Mouse (Mus musculus): ENCODE data around the gene C530008M17Rik. TPM values are rescaled to one million over a fixed set of nuclear protein-coding genes. Genes with fewer than 3 reads are reported as not detected.

C530008M17Rik gene
- polyA plus RNA-seq, 1 experiment: 88.0 TPM

DNA sequence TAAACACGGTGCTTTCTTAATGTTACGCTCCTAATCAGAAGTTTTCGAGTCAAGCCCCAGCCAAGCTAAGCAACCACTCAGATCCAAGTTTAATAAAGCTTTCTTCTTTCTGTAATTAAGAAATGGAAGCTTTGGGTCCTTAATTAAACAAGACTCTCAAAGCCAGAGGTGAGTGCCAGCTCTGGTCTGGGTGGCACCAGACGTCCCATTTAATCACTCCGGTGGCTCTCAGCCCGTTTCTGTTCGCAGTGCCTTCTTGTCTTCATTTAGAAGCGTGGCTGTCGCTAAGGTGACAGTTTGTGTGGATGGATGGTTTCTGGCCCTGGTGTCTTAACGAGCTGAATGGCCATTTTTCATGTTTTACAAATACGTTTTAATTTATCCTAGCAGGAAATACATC lies 158.7 kb downstream of the C530008M17Rik start:
- no peak for TF ChIP-seq GATA1 (IDR thresholded peaks at IDR 0.05; ENCODE audit: low read length)

- no peak for TF ChIP-seq GATA1 (IDR thresholded peaks at IDR 0.05; ENCODE audit: low read length)
Measured at GRCm38 (mm10) chr5:76815786-76816455, 159.6 kb downstream of the C530008M17Rik start.

- no peak for TF ChIP-seq GATA1 (IDR thresholded peaks at IDR 0.05; ENCODE audit: low read length)
Measured at GRCm38 (mm10) chr5:76816748-76817147, 160.4 kb downstream of the C530008M17Rik start.

- no peak for TF ChIP-seq GATA1 (IDR thresholded peaks at IDR 0.05; ENCODE audit: low read length)
Measured at GRCm38 (mm10) chr5:76817678-76818077, 161.4 kb downstream of the C530008M17Rik start.

- TF ChIP-seq GATA1 (IDR thresholded peaks at IDR 0.05; ENCODE audit: low read length): no peak
Measured at GRCm38 (mm10) chr5:76818807-76819206, 162.5 kb downstream of the C530008M17Rik start.

DNA sequence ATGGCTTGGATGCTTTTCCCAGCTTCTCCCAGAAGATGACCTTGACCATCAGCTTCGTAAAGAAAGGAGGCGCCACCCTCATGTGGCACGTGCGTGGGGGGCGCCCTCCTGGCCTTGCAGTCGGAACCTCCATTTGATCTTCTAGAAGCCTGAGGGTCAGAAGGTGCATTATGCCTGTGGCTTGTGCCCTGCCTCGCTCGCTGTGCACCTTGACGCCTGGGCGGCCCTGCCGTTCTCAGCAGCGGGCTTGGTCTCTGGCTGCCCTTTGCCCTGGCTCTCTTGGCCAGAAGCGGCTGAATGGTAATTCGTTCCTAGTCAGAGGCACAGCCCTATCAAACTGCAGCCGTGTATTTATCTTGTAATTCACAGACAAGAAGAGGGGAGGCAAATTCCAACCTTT lies 165.8 kb downstream of the C530008M17Rik start:
- no peak for TF ChIP-seq GATA1 (IDR thresholded peaks at IDR 0.05; ENCODE audit: low read length)

DNA sequence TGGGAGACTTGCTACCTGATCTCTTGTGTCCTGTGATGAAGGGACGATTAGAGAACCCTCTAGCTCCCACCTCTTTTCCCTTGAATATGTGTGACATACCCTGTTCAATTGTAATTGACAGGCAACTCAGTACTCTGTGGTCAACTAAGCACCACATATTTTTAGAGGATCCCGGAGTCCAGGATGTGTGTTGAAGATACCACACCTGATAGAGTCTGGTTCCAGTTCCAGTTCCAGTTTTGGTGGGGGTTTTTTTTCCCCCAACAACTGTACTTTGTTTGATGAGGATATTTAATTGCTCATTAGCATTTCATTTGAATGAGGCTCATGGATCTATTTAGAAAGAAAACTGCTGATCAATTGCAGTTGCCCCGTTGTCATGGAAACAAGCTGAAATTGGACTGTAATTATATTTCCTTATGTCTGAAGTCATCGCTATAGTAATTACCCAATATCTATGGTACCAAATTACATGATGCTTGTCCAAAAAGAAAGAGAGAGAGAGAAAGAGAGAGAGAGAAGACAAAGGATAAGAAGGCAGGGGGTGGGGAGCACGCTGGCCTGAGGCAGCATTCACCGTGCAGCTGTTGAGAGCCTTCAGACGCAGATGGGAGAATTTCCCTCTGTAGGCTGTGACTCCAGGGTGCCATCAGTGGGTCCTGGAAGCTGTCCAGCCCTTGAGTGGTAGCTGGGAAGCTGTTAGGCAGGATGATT lies 172.4 kb downstream of the C530008M17Rik start:
- no peak for TF ChIP-seq GATA1 (IDR thresholded peaks at IDR 0.05; ENCODE audit: low read length)

- TF ChIP-seq GATA1 (IDR thresholded peaks at IDR 0.05; ENCODE audit: low read length): no peak
Measured at GRCm38 (mm10) chr5:76832529-76833210, 176.4 kb downstream of the C530008M17Rik start.

- TF ChIP-seq GATA1 (IDR thresholded peaks at IDR 0.05; ENCODE audit: low read length): no peak
Measured at GRCm38 (mm10) chr5:76837018-76837417, 180.7 kb downstream of the C530008M17Rik start.

- TF ChIP-seq GATA1 (IDR thresholded peaks at IDR 0.05; ENCODE audit: low read length): no peak
Measured at GRCm38 (mm10) chr5:76839786-76840185, 183.5 kb downstream of the C530008M17Rik start.

DNA sequence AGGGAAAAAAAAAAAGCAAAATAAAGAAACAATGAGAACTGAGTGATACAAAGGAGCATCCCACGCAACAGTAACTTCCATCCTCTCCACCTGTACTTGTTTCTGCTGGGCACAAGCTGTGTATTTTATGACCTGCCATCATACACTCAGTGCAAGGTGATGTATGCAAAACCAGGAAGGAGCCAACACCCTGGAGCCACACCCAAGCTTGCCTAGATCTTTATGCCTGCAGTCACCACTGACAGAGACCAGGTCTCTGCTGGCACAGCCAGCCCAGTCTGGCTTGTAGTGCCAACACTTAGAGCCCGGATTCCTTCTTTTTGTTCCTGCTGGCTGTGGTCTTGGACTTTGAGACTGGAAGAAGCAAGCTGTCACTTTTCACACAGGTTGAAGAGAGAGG lies 185.5 kb downstream of the C530008M17Rik start:
- TF ChIP-seq GATA1 (IDR thresholded peaks at IDR 0.05; ENCODE audit: low read length): no peak

DNA sequence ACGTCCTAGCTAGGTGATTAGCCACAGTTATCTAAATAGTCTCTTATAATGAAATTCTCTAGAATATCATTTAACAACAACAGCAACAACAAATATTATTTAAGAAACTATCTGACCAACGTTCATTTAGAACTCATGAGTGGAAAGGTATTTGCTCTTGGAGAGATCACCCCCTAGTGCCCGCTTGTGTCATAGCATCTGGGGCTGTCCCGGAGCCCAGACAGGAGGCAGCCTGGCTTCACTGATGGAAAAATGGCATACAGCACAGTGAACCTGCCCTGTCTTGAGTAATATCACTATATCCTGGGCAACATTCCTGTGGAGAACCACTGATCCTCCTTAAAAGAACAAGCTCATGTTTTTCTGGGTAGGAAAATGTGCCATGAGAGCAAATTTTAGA lies 187.1 kb downstream of the C530008M17Rik start:
- TF ChIP-seq GATA1 (IDR thresholded peaks at IDR 0.05; ENCODE audit: low read length): no peak

DNA sequence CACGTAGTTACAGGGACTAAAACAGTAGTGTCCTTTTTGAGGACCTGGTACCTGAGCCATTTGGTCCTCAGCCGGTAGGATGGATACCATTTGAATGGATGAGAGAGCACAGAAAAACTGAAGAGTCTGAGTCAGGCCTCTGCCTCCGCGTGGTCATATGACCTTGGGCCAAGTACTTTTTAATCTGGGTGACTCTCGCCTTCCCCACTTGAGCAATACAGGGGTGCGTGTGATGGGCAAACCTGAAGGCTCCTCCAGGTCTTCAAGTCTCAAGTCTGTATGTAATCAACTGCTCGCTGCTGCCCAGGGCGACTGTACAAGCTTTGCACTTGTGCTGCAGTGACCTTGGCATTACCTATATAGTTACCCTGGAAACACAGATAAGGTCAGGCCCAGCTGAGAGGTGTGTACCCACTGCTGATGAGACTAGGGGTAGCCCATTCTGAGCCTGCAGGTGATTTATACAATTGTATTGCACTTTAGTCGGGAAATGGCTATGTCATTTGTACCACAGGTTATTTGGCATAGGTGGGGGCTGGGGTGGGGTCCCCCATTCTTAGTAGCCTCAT lies 187.6 kb downstream of the C530008M17Rik start:
- no peak for TF ChIP-seq GATA1 (IDR thresholded peaks at IDR 0.05; ENCODE audit: low read length)

GRCm38 (mm10) chr5:76844618-76845186 lies 188.4 kb downstream of the C530008M17Rik start:
- no peak for TF ChIP-seq GATA1 (IDR thresholded peaks at IDR 0.05; ENCODE audit: low read length)

- TF ChIP-seq GATA1 (IDR thresholded peaks at IDR 0.05; ENCODE audit: low read length): no peak
Measured at GRCm38 (mm10) chr5:76847106-76847505, 190.8 kb downstream of the C530008M17Rik start.

DNA sequence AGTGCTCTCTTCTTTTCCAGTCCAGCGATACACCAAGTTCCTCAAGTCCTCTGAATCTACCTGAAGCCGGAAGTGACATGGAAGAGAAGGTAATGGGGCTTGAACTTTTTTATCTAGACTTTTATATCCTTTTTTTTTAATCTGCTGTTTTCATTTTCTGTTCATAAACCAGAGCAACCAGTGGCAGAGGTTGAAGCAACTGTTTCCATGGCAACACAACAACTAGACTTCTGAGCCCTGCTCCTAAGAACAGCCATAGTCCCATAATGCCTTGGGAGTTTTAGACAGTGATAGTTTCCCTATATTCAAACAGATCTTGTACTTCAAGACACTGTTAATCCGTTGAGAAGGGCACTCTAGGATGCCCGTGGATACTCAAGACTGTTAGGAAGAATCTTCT lies 195.0 kb downstream of the C530008M17Rik start:
- TF ChIP-seq GATA1 (IDR thresholded peaks at IDR 0.05; ENCODE audit: low read length): no peak

Data from G1E-ER4 (cell line).